Mouse (Mus musculus) neural tube, embryonic 10.5 days (tissue): ENCODE results near the gene Lama2.
A peak's percentile ranks its signal among the peaks of the same experiment; 100 is the strongest.
"Not testable (repeated sequence)": the region's sequence is repeated elsewhere in the genome, so short reads cannot be mapped to it uniquely, and the experiment has no call there.

Experiments used
- DNase-seq: peaks from one replicate; pipeline ENCODE4 v3.0.0-alpha.2; 2017; ENCODE audit warnings: low spot score; ENCODE audit errors: extremely low spot score

Gene Lama2

DNA sequence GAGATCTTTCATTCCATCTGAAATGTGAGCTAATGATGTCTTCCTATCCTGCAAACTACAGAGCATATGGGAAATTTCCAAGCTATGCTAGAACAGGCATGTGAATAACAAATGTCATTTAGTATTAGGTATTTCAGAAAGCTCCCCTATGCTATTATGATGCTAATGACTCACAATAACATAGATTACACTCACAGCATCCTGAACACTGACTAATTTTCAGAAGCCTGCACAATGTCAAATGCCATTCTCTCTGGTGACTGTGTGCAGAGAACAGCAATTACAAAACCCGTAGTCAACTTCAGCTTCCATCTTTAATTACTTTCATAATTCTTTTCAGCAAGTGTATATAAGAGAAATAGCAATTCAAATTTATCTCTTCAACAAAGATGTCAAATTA, 596.9 kb downstream of the Lama2 start:
- DNase-seq, result no peak

DNA sequence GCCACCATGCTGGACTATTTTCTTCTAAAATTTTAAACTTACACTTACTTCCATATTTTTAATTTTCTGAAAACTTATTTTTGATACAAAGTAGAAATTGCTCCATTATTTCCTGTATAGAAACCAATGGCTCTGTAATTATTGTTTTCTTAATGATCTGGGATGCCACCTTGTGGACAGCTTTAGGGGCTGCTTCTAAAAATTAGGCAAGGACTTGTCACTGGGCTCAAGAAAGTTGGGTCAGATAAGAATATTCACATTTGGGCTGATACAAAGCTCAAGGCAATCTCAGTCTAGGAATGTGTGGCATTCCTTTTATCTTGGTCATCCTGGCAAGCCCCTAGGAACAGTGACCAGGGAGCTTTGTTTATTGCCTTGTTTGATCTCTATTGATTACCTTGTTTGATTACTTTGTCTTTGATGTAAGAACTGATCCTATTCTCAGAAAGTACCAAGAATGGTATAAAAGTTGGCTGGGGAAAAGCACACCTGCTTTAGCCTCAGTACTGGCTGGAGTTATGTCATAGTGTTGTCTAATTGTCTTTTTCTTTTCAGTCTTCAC, 606.7 kb downstream of the Lama2 start:
- DNase-seq, result no peak

DNA sequence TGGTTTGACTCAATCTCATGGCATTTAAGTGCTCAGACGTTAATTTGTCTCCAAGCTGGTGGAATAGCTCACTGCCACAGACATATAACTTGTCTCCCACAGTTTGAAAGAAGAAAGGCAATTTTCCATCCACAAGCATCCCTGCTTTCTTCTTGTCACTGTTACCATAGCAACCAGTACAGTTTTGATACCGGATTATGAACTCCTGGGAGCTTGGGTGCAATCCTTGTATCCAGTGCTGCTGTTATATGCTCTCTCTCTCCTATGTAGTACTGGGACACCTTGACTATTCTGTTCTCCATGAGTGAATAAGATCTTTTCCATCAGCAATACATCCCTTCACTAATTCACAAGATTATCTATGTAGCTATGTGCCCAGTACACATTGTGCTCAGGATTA, 612.2 kb downstream of the Lama2 start:
- no peak for DNase-seq

DNA sequence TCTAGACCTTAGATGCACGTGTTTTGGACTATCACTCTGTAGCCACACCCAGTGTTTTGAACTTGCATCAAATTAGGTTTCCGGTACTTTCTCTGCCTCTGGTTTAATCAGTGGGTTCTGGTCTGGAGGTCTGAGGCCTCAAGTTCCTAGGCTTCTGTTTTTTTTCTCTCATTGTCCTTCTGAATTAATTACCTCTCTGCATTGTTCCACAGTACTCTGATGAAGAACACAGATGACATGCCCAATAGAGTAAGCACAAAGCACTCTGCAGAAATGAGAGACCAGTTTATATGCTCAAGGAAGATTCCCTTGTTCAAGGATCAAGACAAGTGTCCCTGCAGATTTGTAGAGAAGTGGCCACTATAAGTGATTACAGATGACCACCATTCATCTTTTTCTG, 613.8 kb downstream of the Lama2 start:
- no peak for DNase-seq

DNA sequence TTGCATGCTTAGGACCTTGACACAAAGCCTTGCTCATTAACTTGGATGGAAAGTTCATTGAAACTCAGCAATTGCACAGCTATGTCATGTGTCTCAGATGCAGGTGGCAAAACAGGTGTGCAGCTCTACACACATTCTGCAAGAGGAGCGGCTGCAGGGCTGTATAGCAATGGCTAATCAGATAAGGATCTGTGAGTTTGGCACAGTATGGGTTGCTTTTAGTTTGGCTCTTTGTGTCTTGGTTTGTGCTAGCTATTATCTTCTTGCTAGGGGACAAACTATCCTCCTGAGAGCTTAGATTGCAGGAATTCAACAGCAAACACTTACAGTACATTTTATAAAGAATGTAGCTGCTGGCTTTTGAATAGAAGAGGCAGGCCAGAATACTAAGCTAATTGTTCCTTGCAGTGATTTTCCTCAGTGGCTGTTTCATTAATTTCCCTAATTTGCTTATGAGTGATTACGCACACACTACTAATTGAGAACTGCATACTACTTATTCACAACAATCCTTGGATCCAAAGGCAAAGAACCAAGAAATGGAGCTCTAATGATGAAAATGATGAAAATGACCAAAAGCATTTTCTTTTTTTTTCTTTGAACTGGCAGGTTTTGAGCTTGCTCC, 617.9 kb downstream of the Lama2 start:
- DNase-seq, result no peak

DNA sequence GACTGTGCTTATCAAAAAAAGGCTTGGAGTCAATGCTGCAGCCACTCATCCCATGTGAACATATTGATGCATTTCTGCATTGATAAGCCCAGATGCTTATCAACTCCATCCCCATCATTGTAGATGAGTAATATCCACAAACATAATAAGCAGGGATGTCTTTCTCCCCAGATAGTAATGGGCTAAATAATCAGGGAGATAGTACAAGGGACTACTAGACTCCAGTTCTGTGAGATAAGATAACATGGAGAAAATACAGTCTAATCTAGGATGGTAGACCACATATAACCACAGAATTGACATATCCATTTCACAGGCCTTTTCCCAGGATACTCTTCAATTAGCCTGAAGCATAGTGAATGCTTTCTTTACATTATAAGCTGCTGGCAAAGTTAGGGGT, 622.9 kb downstream of the Lama2 start:
- DNase-seq, result no peak

DNA sequence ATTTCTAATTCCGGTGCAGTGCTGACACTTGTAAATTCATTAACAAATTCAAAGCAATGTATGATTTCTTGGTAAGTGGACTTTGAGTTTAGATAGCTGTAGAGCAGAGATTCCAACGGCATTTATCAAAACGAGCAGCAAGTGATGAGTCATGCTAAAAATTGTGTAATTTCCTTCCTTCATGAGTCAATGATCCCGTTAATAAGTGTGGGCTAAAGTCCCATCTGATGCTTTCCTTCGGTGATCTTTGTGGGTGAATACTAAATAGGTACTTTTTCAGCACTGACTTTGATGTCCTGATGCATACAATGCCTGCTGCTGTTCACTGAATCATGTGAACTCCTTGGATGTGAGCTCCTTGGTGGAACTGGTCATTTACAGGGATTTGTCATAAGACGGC, 623.6 kb downstream of the Lama2 start:
- no peak for DNase-seq

DNA sequence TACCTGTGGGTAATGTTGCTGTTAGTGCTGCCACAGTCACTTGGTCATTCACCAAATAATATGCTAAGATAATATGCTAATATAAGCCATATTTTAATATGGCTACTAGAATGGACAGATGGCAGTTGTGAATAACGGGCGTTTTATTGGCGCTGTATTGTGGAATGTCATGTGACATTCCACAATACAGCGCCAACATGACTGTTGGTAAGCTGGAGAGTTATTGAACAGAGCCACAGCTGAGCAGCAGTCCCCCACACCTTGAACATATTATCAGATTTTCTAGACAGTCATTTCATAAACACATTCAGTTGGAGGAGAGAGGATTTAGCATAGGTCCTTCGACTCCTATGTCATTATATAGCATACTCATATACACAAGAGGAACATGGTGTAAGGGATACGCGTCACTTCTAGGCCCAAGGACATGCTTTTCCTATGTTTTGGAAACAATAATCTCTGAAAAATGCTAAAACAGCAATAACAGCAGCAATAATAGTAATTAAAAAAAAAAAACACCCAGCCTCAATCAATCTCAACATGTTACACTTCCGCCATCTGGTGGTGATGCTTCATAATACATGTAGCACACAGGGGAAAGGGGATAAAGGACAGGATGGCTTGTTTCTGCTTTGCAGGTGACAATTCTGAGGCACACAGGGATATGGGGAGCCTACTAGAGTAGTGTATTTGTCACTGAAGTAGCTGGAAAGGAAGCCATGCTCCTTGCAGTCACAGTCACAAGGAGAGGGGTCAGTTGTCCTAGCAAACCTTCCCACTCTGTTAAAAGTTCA, 624.2 kb downstream of the Lama2 start:
- peak; percentile 35 for DNase-seq

DNA sequence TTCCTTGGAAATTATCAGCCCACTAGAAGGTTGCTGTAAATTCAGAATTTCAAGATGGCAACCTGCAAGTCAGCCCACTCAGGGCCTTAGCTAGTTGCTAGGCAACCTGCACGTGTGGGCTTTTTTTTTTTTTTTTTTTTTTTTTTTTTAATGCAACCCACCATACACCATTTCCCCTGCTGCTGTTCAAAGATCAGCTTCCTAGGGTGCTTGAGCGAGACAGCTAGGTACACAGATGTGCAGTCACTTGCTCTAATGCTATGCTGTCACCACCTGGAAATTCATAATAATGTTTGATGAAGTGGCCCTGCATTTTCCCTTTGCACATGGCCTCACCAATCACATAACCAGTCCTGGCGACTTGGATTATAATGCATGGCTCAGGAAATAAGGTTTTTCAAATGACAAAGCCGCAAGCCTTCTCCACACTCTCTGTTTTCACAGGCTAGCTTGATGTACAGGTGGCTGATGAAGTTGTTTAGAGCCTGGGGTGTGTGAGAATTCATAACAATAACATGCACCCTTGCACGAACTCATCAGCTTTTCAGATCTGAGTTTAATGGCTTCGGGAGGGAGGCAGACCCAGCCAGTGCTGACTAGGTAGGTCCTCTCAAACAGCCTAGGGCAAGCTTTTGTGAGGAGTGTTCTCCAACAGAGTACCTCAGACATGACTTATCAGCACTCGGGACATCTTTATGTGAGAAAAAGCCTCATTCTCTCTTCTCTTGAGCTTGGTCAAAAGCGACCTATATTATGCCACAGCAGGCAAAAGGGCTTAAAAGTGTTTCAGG, 625.4 kb downstream of the Lama2 start:
- DNase-seq, result no peak

DNA sequence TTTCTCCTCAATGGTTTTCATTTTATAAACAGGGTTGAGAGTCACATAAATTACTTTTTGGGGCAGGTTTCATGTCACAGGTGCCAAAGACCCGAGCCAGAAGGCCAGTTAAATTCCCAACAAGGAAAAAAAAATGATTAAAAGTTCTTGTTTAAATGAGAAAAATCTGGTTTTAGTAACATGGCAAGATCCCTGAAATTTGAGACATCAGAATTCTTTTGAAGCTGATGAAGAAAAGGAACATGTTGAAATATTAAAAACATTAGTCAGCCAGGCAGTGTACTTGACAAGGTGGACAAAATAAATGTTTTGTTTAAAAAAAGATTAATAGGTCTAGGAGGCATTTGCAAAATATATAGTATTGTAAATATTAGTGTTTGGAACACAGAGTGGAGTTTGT, 634.1 kb downstream of the Lama2 start:
- no peak for DNase-seq

DNA sequence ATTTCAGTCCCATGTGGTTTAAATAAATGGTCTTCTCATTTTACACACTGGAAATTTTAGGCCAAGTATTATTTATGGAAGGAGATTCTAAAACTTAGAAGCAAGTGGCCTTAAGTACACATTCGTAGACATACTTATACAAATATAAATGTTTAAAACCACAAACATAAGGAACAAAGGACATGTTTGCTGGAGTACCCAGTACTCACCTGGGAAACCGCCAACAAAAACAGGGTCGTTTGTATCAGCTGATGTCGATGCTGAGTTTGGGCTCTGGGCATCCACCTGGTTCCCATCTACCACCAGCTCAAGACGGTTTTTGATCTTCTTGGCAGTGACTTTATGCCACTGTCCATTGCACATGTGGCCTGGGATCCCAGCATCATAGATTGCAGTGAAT, 635.5 kb downstream of the Lama2 start:
- not testable (repeated sequence) for DNase-seq

DNA sequence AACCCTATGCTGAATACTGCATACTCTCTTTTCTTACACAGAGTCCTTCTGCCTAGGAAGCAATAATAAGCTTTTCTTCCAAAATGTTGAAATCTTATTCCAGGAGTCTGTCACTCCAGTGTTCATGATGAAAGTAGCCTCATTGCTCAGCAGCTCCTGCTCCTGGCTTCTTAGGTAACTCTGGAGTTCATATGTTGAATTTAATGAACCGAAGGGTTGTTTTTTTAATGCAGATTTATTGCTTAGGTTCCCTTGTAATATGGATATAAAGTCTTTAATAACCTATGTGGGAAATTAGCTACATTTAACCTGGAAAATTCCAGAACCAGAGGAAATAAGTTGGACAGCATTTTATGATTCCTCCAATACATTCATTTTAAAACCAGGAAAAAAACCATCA, 636.0 kb downstream of the Lama2 start:
- DNase-seq, result no peak

DNA sequence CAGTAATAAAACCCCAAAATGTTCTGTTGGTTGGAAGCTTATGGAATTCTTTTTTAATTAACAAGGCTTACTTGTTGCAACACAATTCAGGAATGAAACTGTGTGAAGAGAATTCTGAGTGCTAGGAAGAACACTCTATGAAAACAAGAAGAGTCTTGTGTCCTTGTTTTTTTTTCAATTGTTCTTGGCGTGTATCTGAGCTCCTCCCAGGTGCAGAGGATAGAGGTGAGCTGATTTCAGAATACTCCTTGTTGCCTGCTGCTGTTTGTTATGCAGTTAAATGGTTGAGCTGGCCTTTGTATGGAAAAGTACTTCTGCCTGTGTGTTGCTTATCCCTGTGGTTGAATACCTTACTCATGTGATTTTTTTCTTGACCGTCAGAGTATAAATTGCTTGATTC, 636.9 kb downstream of the Lama2 start:
- no peak for DNase-seq

DNA sequence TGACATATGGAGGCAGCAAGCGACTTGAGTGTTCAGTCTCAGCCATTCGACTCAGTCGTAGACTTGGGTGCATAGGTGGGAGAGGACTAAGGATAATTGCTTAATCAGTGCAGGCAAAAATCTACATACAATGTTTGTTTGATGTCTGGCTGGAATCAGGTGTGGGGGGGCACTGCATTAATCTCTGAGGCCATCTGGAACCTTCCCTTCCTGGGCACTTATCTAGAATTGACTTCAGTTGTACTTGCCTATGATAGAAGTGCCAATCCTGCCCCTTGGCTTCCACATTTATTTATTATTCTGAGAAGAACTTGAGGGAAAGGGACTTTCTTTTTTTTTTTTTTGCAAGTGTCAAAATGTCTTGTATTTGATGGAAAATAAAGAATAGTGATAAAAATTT, 644.2 kb downstream of the Lama2 start:
- no peak for DNase-seq

DNA sequence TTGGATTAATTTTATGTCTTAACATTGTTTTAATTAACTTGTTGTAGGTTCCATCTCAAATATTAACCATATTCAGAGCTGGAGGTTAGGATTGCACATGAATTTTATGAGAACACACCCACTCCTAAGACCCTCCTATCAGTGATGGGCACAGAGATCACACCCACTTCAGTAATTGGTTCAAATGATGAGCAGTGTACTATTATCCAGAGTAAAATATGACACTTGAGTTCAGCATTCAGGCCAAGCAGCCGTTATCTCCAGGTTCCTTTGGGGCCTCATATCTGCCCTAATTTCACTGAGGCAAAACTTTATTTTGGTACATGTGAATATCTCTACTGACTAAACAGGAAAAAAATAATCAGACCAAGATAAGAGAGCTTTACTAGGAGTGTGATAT, 645.3 kb downstream of the Lama2 start:
- no peak for DNase-seq

DNA sequence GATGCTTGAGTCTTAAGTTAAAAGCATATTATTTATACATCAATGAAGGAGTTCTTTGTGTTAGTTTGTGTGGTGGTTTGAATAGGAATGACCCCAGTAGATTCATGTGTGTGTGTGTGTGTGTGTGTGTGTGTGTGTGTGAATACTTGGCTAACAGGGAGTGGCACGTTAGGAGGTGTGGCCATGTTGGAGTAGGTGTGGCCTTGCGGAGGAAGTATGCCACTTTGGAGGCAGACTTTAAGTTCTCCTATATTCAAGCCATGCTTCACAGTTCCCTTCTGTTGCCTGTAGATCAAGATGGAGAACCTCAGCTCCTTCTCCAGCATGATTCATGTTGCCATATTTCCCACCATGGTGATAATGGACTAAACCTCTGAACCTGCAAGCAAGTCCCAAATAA, 646.0 kb downstream of the Lama2 start:
- DNase-seq, result no peak

DNA sequence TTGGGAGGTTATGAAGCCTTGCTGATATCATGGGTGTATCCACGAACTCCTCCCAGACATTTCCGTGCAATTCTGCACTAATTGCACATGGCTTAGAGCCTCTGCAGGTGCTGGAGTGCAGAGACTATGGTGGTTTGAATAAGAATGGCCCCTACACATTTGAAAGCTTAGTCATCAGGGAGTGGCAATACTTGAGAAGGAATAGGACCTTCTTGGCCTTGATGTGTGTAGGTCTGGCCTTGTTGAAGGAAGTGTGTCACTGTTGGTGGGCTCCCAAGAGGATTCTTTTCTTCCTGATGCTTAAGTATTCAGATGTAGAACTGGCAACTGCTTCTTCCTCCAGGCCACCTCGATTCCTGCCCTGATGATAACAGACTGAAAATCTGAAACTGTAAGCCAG, 661.0 kb downstream of the Lama2 start:
- no peak for DNase-seq

DNA sequence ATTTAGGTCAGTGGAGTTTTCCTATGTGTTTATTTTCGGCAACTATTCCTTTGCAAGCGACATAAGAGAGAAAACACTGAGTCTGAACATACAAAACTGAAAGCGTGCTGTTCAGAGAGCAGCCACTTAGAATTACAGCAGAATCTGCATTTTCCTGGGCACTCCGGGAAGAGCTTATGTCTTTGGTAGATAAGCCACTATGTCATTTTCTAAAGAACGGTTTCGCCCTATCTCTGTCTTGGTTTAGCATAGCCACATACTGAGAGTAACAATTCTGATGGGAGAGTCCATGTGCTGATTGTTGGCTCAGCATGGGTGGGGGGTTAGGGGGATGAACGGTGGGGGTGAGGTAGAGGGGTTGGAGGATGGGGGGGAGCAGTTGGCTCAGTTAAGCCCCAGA, 669.1 kb downstream of the Lama2 start:
- no peak for DNase-seq

DNA sequence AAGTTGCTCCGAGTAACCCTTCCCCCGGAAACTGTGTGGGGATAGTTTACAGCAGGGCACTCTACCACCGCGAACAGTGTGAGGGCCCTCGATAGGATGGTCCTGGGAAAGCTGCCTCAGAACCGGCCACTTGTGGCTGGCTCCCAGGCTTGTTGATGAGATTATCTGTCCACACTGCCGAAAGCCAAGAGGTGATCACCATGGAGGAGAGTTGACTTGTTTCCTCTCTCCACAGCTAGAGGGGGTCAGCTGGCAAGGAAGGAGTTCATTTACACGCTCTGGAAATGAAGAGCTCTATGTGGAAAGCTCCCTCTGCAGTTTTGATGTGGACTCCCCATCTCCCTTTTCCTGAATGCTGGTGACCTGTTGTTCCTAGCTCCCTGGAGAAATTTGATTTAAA, 669.9 kb downstream of the Lama2 start:
- no peak for DNase-seq

DNA sequence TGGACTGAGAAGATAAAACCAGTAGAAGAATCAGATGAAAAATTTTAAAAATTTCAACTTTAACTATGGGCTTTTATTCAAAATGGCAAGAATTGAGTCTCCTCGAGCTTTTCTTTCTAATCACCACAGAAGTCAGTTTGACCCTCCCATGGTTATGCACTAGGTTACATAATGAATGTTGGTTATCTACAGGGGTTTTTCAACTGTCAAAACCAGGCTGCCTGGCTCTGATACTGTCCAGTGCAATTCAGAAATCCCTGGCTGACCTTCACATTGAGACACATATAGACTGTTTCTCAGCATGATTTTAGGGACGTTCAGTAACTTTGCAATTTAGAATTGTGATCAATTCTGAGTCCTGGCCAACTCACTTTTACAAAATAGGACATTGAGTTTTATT, 671.2 kb downstream of the Lama2 start:
- DNase-seq, result no peak

DNA sequence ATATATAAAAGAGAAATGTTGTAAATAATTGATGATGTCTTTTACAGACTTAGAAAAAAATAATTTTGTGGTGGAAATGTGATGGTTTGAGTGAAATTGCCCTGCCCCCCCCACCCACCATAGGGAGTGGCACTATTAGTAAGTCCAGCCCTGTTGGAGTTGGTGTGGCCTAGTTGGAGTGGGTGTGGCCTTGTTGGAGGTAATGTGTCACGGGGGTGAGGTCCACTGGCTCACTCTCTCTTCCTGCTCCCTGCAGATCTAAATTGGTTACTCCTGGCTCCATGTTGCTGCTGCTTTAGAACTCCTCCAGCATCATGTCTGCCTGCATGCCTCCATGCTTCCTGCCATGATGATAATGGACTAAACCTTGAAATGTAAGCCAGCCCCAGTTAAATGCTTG, 680.0 kb downstream of the Lama2 start:
- DNase-seq, result no peak

DNA sequence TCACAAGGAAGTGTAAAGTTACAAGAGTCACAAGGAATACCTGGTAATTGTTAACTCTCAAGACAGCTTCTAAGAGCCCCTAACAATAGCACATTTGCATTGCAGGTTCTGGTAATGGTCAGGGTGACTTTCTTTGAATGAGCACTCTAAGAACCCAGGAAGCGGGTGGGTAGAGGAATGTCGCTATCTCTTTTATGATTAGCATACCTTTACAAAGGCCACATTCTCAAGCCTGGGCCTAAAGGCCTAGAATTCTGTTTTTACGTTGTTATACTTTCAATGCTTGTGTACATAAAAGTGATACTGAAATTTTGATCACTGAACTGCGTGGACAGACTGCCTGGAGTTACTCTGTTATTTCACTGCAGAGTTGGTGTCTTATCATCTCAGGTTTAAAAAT, 681.1 kb downstream of the Lama2 start:
- DNase-seq, result not testable (repeated sequence)
